ENCODE assay signal across 19 mouse cellular contexts in genomic region chr17:11801226-11801625, GRCm38 (mm10).
"Had no signal": no experiment of that assay in that cellular context is flagged by ENCODE, and none has a peak within 500 bp of the region (broad histone marks: within the 10 kb centered on the region; RNA-seq: fewer than 3 reads in every experiment).

No protein-coding gene starts in this region.

- H3K27ac ChIP-seq: midbrain, embryonic 10.5 days; midbrain, embryonic 12.5 days; neural tube, embryonic 13.5 days; neural tube, embryonic 15.5 days had no signal

- H3K9me3 ChIP-seq: midbrain, embryonic 10.5 days; midbrain, embryonic 12.5 days; neural tube, embryonic 13.5 days; neural tube, embryonic 15.5 days had no signal

- H3K4me3 ChIP-seq: midbrain, embryonic 10.5 days; midbrain, embryonic 12.5 days; myocyte; neural tube, embryonic 13.5 days; neural tube, embryonic 15.5 days had no signal

- H3K4me2 ChIP-seq: lung, embryonic 14.5 days; midbrain, embryonic 12.5 days; neural tube, embryonic 13.5 days; neural tube, embryonic 15.5 days had no signal

- DNase-seq: lung, adult 18-20 months; lung, embryonic 14.5 days; lung, postnatal 10 days; lung, postnatal 4 days; midbrain, embryonic 14.5 days; retina, postnatal 1 day; right cerebral cortex, adult 18-20 months; right cerebral cortex, postnatal 25 days; right cerebral cortex, postnatal 4 days; spleen, adult 18-20 months; thymus, adult 18-20 months; thymus, postnatal 14 days; thymus, postnatal 36 days had no signal

- ATAC-seq: midbrain, embryonic 16.5 days had no signal

- H3K9ac ChIP-seq: lung, embryonic 14.5 days; midbrain, embryonic 12.5 days; neural tube, embryonic 13.5 days; neural tube, embryonic 15.5 days had no signal

- H3K36me3 ChIP-seq: midbrain, embryonic 10.5 days; midbrain, embryonic 12.5 days; neural tube, embryonic 13.5 days; neural tube, embryonic 15.5 days had no signal

- H3K27me3 ChIP-seq: midbrain, embryonic 12.5 days; neural tube, embryonic 13.5 days; neural tube, embryonic 15.5 days had no signal

- H3K4me1 ChIP-seq: midbrain, embryonic 10.5 days; midbrain, embryonic 12.5 days; neural tube, embryonic 13.5 days; neural tube, embryonic 15.5 days had no signal
